Mouse (Mus musculus) left cerebral cortex, adult 18-20 months (tissue): ENCODE measurements around the gene Cript. TPM values are rescaled to one million over a fixed set of nuclear protein-coding genes. Genes with fewer than 3 reads are reported as not detected.

Experiments used
- DNase-seq, 2 experiments: peaks; one replicate each; pipeline ENCODE4 v3.0.0; 2021 to 2022; ENCODE audit warnings: low spot score in 2 of 2, mixed read lengths in 1 of 2
- long read RNA-seq, 2 experiments: library from polyadenylated mRNA; stranded (forward); transcript quantifications; one replicate each; pipeline ENCODE4 v2.0.0; 2021
- total RNA-seq, 2 experiments: library from RNA; stranded (reverse); gene quantifications; 2 replicates each; pipeline ENCODE4 v1.2.3; 2021

Gene Cript
- 10 to 100 TPM; 57.7 to 68.4 TPM for total RNA-seq
- long read RNA-seq, experiment 1, transcript Cript-201 (5 exons, 1,184 nt): major isoform, 109 of 135 reads
- long read RNA-seq, experiment 1, partial matches to known transcripts: 10 of 135 reads
- long read RNA-seq, experiment 1, other reads (novel, unspliced or antisense): 15 of 135 reads
- long read RNA-seq, experiment 2, transcript Cript-201 (5 exons, 1,184 nt): major isoform, 93 of 133 reads
- long read RNA-seq, experiment 2, partial matches to known transcripts: 12 of 133 reads
- long read RNA-seq, experiment 2, other reads (novel, unspliced or antisense): 28 of 133 reads

- peak; percentile 97 to 98 for DNase-seq
Measured at GRCm38 (mm10) chr17:87025269-87025949, at the start of gene Cript, which contains the start of gene Pigf. TSS of gene Cript (plus strand) at chr17:87025550. TSS of gene Pigf (minus strand) at chr17:87025406.

- DNase-seq: no peak
Measured at GRCm38 (mm10) chr17:86976387-86976786, 49.0 kb upstream of the Cript start.

- DNase-seq: no peak
Measured at GRCm38 (mm10) chr17:86978496-86978895, 46.9 kb upstream of the Cript start.

GRCm38 (mm10) chr17:86981205-86981604 is 44.1 kb upstream of the Cript start:
- DNase-seq: no peak

GRCm38 (mm10) chr17:86981701-86982100 is 43.6 kb upstream of the Cript start:
- no peak for DNase-seq

- DNase-seq: no peak
Measured at GRCm38 (mm10) chr17:86982497-86982896, 42.9 kb upstream of the Cript start.

- no peak for DNase-seq
Measured at GRCm38 (mm10) chr17:86986449-86987138, 38.8 kb upstream of the Cript start.

GRCm38 (mm10) chr17:86988161-86988560 is 37.2 kb upstream of the Cript start:
- DNase-seq: no peak

GRCm38 (mm10) chr17:86988601-86989184 is 36.7 kb upstream of the Cript start:
- no peak for DNase-seq

GRCm38 (mm10) chr17:86991306-86991705 is 34.0 kb upstream of the Cript start:
- no peak for DNase-seq

- no peak for DNase-seq
Measured at GRCm38 (mm10) chr17:86997323-86997722, 28.0 kb upstream of the Cript start.

- DNase-seq: no peak
Measured at GRCm38 (mm10) chr17:87008950-87009349, 16.4 kb upstream of the Cript start.

GRCm38 (mm10) chr17:87011301-87012019 is 13.9 kb upstream of the Cript start:
- DNase-seq: peak; percentile 65 to 71

GRCm38 (mm10) chr17:87019692-87020091 is 5.7 kb upstream of the Cript start:
- no peak for DNase-seq

GRCm38 (mm10) chr17:87024491-87025242 is 683 bp upstream of the Cript start:
- no peak for DNase-seq

GRCm38 (mm10) chr17:87036141-87037073 is 11.1 kb downstream of the Cript start:
- DNase-seq: no peak

- peak; percentile 34 to 54 for DNase-seq
Measured at GRCm38 (mm10) chr17:87038496-87038895, 13.1 kb downstream of the Cript start.

- peak; percentile 46 to 75 for DNase-seq
Measured at GRCm38 (mm10) chr17:87041739-87042138, 16.4 kb downstream of the Cript start.

- DNase-seq: peak; percentile 88 to 97
Measured at GRCm38 (mm10) chr17:87044364-87044763, 19.0 kb downstream of the Cript start.
